Mouse (Mus musculus) gonadal fat pad, adult 2 months (tissue): ENCODE data around the gene Itgb5. TPM values are rescaled to one million over a fixed set of nuclear protein-coding genes. Genes with fewer than 3 reads are reported as not detected.

Source experiments
- DNase-seq: peaks from one replicate; pipeline ENCODE4 v3.0.0-alpha.2; 2012; ENCODE audit warnings: low read depth
- polyA plus RNA-seq: library from polyadenylated mRNA; depleted of rRNA; stranded (reverse); fragments of >200 nt; gene quantifications from 2 replicates; pipeline ENCODE4 v1.2.3, GENCODE M21; 2012; rRNA removed

The Itgb5 gene
- polyA plus RNA-seq, 1 experiment = 118 TPM

GRCm38 (mm10) chr16:33989106-33989505, 159.6 kb downstream of the Itgb5 start:
- no peak for DNase-seq

GRCm38 (mm10) chr16:33990712-33991111, 161.2 kb downstream of the Itgb5 start:
- no peak for DNase-seq

DNA sequence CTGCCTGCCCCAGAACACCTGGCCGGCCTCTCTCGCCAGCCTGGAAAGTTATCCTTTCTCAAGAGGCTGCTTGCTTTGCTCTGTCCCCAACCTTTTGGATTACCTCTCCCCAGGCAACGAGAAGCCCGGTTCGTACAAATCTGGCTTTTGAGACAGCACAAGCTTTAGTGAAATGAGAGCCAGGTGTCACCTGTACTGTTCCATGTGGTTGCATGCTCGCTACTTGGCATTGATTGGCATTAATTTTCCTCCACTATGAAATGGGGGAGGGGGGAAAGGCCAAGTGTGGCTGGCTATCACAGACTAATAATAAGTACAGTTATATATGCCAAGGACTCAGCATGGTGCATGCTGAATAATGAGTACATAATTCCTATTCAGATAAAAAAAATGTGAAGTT, 164.9 kb downstream of the Itgb5 start:
- no peak for DNase-seq

DNA sequence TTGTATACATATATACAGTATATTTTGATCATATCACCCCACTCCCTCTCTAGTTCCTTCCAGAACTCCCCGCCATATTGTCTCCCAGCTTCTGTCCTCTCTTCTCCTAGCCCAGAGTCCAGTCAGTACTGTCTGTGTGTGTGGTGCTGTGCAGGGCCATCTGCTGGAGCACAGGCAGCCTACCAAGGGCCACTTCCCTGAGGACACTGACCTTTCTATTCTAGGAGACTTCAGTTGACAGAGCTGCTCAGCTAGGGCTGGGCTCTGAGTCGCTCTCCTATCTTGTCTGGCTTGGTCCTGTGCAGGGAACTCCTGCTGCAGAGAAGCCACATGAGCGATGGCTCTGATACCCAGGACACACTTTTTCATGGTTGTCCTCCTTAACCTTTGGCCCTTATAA, 166.0 kb downstream of the Itgb5 start:
- no peak for DNase-seq

DNA sequence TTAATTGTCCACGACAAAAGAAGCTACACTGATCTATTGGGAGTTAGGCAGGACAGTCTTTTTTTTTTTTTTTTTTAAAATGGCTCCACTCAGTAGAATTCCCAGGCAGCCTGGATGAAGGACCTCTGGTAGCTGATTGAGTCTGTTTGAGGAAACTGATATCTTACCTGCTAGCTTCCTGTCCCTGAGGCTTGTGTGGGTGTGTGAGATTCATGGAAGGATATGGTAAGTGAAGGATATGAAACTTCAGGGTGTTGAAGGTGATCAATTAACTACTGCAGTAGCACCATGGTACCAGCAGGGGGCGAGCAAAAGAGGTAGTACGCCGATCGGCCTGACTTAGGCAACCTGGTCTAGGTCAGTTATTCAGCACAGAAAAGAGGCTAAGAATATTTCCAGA, 166.6 kb downstream of the Itgb5 start:
- no peak for DNase-seq

DNA sequence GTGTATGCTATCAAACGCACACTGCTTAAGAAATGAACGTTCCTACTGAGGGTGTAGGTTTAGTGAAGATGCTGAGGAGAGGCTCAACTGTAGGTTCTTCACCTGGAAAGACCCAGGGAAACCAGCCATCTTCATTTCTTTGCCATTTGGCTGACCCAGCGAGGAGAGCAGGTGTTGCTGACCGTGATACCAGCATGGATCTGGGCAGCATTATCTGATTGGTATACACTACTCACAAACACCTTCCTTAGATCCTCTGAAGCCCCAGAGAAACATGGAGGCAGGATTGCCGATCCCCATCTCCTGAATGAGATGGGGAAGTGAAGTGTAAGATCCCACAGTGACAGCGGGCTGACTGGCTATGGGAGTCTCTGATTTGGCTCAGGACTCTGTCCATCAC, 168.5 kb downstream of the Itgb5 start:
- no peak for DNase-seq

Other genes starting within 250 kb of the Itgb5 start
- gene Heg1, start 145.3 kb upstream of the Itgb5 start, polyA plus RNA-seq = 61.0 and 64.6 TPM in 2 replicates
- gene Muc13, start 35.6 kb upstream of the Itgb5 start, polyA plus RNA-seq = 0.15 and 0.53 TPM in 2 replicates
- gene Umps, start 137.4 kb downstream of the Itgb5 start, polyA plus RNA-seq = 4.8 TPM in 2 replicates